Mouse (Mus musculus) lung, adult 2 months (tissue): ENCODE results near the gene Scarb1. TPM values are rescaled to one million over a fixed set of nuclear protein-coding genes. Genes with fewer than 3 reads are reported as not detected.

Experiments
- DNase-seq: peaks from one replicate; pipeline ENCODE4 v3.0.0; 2022
- H3K4me1 ChIP-seq: fragments of 200-500 bp; 2 replicates; pipeline ENCODE4 v1.6.1; 2011; ENCODE audit warnings: low read length; ENCODE audit not compliant: control insufficient read depth, insufficient read depth
- H3K4me3 ChIP-seq: fragments of 200-500 bp; replicated peaks from 2 replicates; pipeline ENCODE3; 2011; ENCODE audit warnings: low read depth, mild to moderate bottlenecking, control low read depth, low read length; ENCODE audit errors: extremely low read depth
- CTCF ChIP-seq: fragments of 200-500 bp; IDR thresholded peaks from 2 replicates; pipeline ENCODE4 v1.5.1; 2011; ENCODE audit warnings: mild to moderate bottlenecking, low read length, control low read depth; ENCODE audit not compliant: insufficient read depth
- POLR2A ChIP-seq: fragments of 200-500 bp; IDR thresholded peaks from 2 replicates; pipeline ENCODE4 v1.6.1; 2011; ENCODE audit warnings: low read depth, mild to moderate bottlenecking, control low read depth, low read length, borderline replicate concordance; ENCODE audit errors: extremely low read depth
- WGBS: fragments of 180-500 bp; shearing (Covaris S2); methylation state at CpG from one replicate; pipeline ENCODE4 v1.1.7; 2018; 5-methylcytosine and 5-hydroxymethylcytosine counted together
- polyA plus RNA-seq: library from polyadenylated mRNA; depleted of rRNA; stranded (reverse); fragments of >200 nt; gene quantifications from 2 replicates; pipeline ENCODE4 v1.2.3, GENCODE M21; 2012

Scarb1 gene
- polyA plus RNA-seq, 1 experiment, result 173 TPM

GRCm38 (mm10) chr5:125337526-125337925 lies 3.4 kb downstream of the Scarb1 start:
- DNase-seq, result no peak
- H3K4me3 ChIP-seq, result no peak overlapping the region
- WGBS, result 52% methylated on average over 7 of the region's 7 CpGs
- peaks cover 8% of the 10 kb centered on the region for H3K4me1 ChIP-seq
- TF ChIP-seq CTCF (no peak), POLR2A (no peak)

GRCm38 (mm10) chr5:125337012-125337411 lies 3.9 kb downstream of the Scarb1 start:
- Histone ChIP-seq H3K4me3 (no peak overlapping the region), H3K4me1 (peaks cover 13% of the 10 kb centered on the region)
- TF ChIP-seq POLR2A (no peak), CTCF (no peak)
- DNase-seq, result no peak
- 48% methylated on average over 9 of the region's 9 CpGs for WGBS

GRCm38 (mm10) chr5:125333009-125333408 lies 7.9 kb downstream of the Scarb1 start:
- TF ChIP-seq CTCF (no peak), POLR2A (no peak)
- H3K4me3 ChIP-seq, result no peak overlapping the region
- DNase-seq, result no peak
- WGBS, result 63% methylated on average over 6 of the region's 6 CpGs
- peaks cover 13% of the 10 kb centered on the region for H3K4me1 ChIP-seq

GRCm38 (mm10) chr5:125332333-125332732 lies 8.6 kb downstream of the Scarb1 start:
- DNase-seq, result no peak
- Histone ChIP-seq H3K4me1 (peaks cover 12% of the 10 kb centered on the region), H3K4me3 (no peak overlapping the region)
- TF ChIP-seq POLR2A, result no peak
- TF ChIP-seq CTCF, result no peak
- 52% methylated on average over 4 of the region's 4 CpGs for WGBS

GRCm38 (mm10) chr5:125331811-125332210 lies 9.1 kb downstream of the Scarb1 start:
- TF ChIP-seq CTCF (no peak), POLR2A (no peak)
- 79% methylated on average over 3 of the region's 3 CpGs for WGBS
- Histone ChIP-seq H3K4me1 (peaks cover 8% of the 10 kb centered on the region), H3K4me3 (no peak overlapping the region)
- DNase-seq, result no peak

GRCm38 (mm10) chr5:125331094-125331493 lies 9.8 kb downstream of the Scarb1 start:
- no peak for TF ChIP-seq POLR2A
- TF ChIP-seq CTCF, result no peak
- WGBS, result 44% methylated on average over 3 of the region's 3 CpGs
- Histone ChIP-seq H3K4me3 (no peak overlapping the region), H3K4me1 (peaks cover 8% of the 10 kb centered on the region)
- no peak for DNase-seq

GRCm38 (mm10) chr5:125330656-125331055 lies 10.2 kb downstream of the Scarb1 start:
- 53% methylated on average over 8 of the region's 8 CpGs for WGBS
- Histone ChIP-seq H3K4me3 (no peak overlapping the region), H3K4me1 (peaks cover 8% of the 10 kb centered on the region)
- DNase-seq, result no peak
- no peak for TF ChIP-seq POLR2A

- no peak for DNase-seq
- TF ChIP-seq POLR2A, result no peak
- 72% methylated on average over 9 of the region's 9 CpGs for WGBS
- Histone ChIP-seq H3K4me3 (no peak overlapping the region), H3K4me1 (peaks cover 8% of the 10 kb centered on the region)
Observed at GRCm38 (mm10) chr5:125330191-125330590, 10.7 kb downstream of the Scarb1 start.

- H3K4me3 ChIP-seq, result no peak overlapping the region
- TF ChIP-seq POLR2A (no peak), CTCF (no peak)
- H3K4me1 ChIP-seq, result peaks cover 8% of the 10 kb centered on the region
- 62% methylated on average over 18 of the region's 18 CpGs for WGBS
- no peak for DNase-seq
Observed at GRCm38 (mm10) chr5:125327596-125328385, 13.1 kb downstream of the Scarb1 start.

GRCm38 (mm10) chr5:125326351-125326750 lies 14.5 kb downstream of the Scarb1 start:
- TF ChIP-seq CTCF (no peak), POLR2A (no peak)
- no peak overlapping the region for H3K4me3 ChIP-seq
- H3K4me1 ChIP-seq, result peaks cover 2% of the 10 kb centered on the region; the same call in 1 of the 2 replicates
- no peak for DNase-seq
- WGBS, result 70% methylated on average over 8 of the region's 8 CpGs

- Histone ChIP-seq H3K4me1 (peaks cover 2% of the 10 kb centered on the region; the same call in 1 of the 2 replicates), H3K4me3 (no peak overlapping the region)
- DNase-seq, result no peak
- TF ChIP-seq CTCF (no peak), POLR2A (no peak)
- WGBS, result 73% methylated on average over 11 of the region's 11 CpGs
Observed at GRCm38 (mm10) chr5:125325931-125326330, 15.0 kb downstream of the Scarb1 start.
